Mouse (Mus musculus): Measurements from ENCODE around the gene Lyrm4. TPM values are rescaled to one million over a fixed set of nuclear protein-coding genes. Genes with fewer than 3 reads are reported as not detected.
A peak's percentile ranks its signal among the peaks of the same experiment; 100 is the strongest.

The Lyrm4 gene
- total and polyA plus RNA-seq, 3 experiments: 10.9 to 27.0 (median 26.3) TPM

GRCm38 (mm10) chr13:35940934-35941333 lies 176.4 kb downstream of the Lyrm4 start (continued):
- TF ChIP-seq SIN3A (IDR thresholded peaks at IDR 0.05; ENCODE audit: low read length) (peak; percentile 37; the same call in 1 of the 2 replicates), PAX5 (IDR thresholded peaks at IDR 0.05; ENCODE audit: low read length) (no peak), KAT2A (IDR thresholded peaks at IDR 0.05; ENCODE audit: insufficient replicate concordance, low read length) (no peak), SMC3 (IDR thresholded peaks at IDR 0.05; ENCODE audit: low read depth, low read length) (no peak), GABPA (IDR thresholded peaks at IDR 0.05; ENCODE audit: insufficient replicate concordance, low read depth, low read length) (no peak)

- TF ChIP-seq ZKSCAN1 (IDR thresholded peaks at IDR 0.05; ENCODE audit: borderline replicate concordance, low read depth, low read length) (no peak), ZNF384 (IDR thresholded peaks at IDR 0.05; ENCODE audit: low read depth, low read length) (peak; percentile 47; the same call in 1 of the 2 replicates), RAD21 (IDR thresholded peaks at IDR 0.05; ENCODE audit: low read depth, low read length) (no peak), JUND (conservative IDR thresholded peaks at IDR 0.05; ENCODE audit: low read depth, low read length) (no peak), CHD1 (IDR thresholded peaks at IDR 0.05; ENCODE audit: low read depth, low read length) (no peak)
- Histone ChIP-seq H3K9ac (ENCODE audit: insufficient read depth, low read depth) (no peak overlapping the region), H3K27ac (ENCODE audit: insufficient read depth, low read depth) (no peak overlapping the region), H3K4me1 (ENCODE audit: control insufficient read depth in 1 of 2, insufficient read depth in 2 of 2) (peaks cover 3 to 36% of the 10 kb centered on the region in 2 experiments; a peak in 2 of 4 replicates), H3K9me3 (replicated peaks; ENCODE audit: low read length) (peaks cover 1% of the 10 kb centered on the region), H3K27me3 (replicated peaks) (no peaks in the 10 kb centered on the region), H3K36me3 (replicated peaks in 1 of 2; ENCODE audit: control insufficient read depth in 1 of 2, insufficient read depth in 1 of 2, low read length in 1 of 2) (peaks cover 0 to 1% of the 10 kb centered on the region in 2 experiments), H3K4me3 (replicated peaks in 1 of 3; ENCODE audit: low read depth in 2 of 3, low read length in 2 of 3, poor library complexity in 1 of 3) (no peak overlapping the region), H3K4me2 (ENCODE audit: insufficient read depth, low read depth, poor library complexity, severe bottlenecking) (peak overlapping the region; percentile 64; the same call in 1 of the 2 replicates), H3K79me2 (replicated peaks; ENCODE audit: control insufficient read depth, extremely low read depth, insufficient read depth, poor library complexity, severe bottlenecking) (no peaks in the 10 kb centered on the region)
- dilution Hi-C loops (cut with MboI; ENCODE audit: extremely low pct_ligation_motif_present, extremely low pct_unique_long_range_greater_than_20kb, low sequenced_read_pairs): no loop called here
- in situ Hi-C loops (cut with MboI; ENCODE audit: low pct_ligation_motif_present, low pct_unique_long_range_greater_than_20kb, low sequenced_read_pairs): loop anchor here (5.0 to 25.0 kb wide), 2 partner anchors 158 to 903 kb away; partner anchors contain the start of gene Eci2
- no peak for DNase-seq (ENCODE audit: extremely low read depth)
Measured at GRCm38 (mm10) chr13:35939871-35940665, 177.3 kb downstream of the Lyrm4 start.

GRCm38 (mm10) chr13:35937991-35938390 lies 179.3 kb downstream of the Lyrm4 start:
- no peak for TF ChIP-seq CTCF (conservative IDR thresholded peaks at IDR 0.05 in 1 of 2, IDR thresholded peaks at IDR 0.05 in 1 of 2; ENCODE audit: low read depth in 2 of 2, low read length in 2 of 2)
- TF ChIP-seq NRF1 (IDR thresholded peaks at IDR 0.05; ENCODE audit: low read depth, low read length): no peak
- TF ChIP-seq USF1 (IDR thresholded peaks at IDR 0.05; ENCODE audit: low read depth, low read length): no peak
- TF ChIP-seq BHLHE40 (IDR thresholded peaks at IDR 0.05; ENCODE audit: low read depth, low read length): no peak
- TF ChIP-seq CHD1 (IDR thresholded peaks at IDR 0.05; ENCODE audit: low read depth, low read length): no peak
- TF ChIP-seq GABPA (IDR thresholded peaks at IDR 0.05; ENCODE audit: insufficient replicate concordance, low read depth, low read length): no peak
- TF ChIP-seq ZNF384 (IDR thresholded peaks at IDR 0.05; ENCODE audit: low read depth, low read length): no peak
- Histone ChIP-seq H3K4me1 (ENCODE audit: control insufficient read depth in 1 of 2, insufficient read depth in 2 of 2) (peaks cover 3 to 33% of the 10 kb centered on the region in 2 experiments; a peak in 2 of 4 replicates), H3K36me3 (replicated peaks in 1 of 2; ENCODE audit: control insufficient read depth in 1 of 2, insufficient read depth in 1 of 2, low read length in 1 of 2) (no peaks in the 10 kb centered on the region), H3K9ac (ENCODE audit: insufficient read depth, low read depth) (no peak overlapping the region), H3K79me2 (replicated peaks; ENCODE audit: control insufficient read depth, extremely low read depth, insufficient read depth, poor library complexity, severe bottlenecking) (no peaks in the 10 kb centered on the region), H3K27me3 (replicated peaks) (no peaks in the 10 kb centered on the region), H3K9me3 (replicated peaks; ENCODE audit: low read length) (peaks cover 5% of the 10 kb centered on the region), H3K27ac (ENCODE audit: insufficient read depth, low read depth) (no peak overlapping the region), H3K4me2 (ENCODE audit: insufficient read depth, low read depth, poor library complexity, severe bottlenecking) (no peak overlapping the region), H3K4me3 (replicated peaks in 1 of 3; ENCODE audit: low read depth in 2 of 3, low read length in 2 of 3, poor library complexity in 1 of 3) (no peak overlapping the region)
- dilution Hi-C loops (cut with MboI; ENCODE audit: extremely low pct_ligation_motif_present, extremely low pct_unique_long_range_greater_than_20kb, low sequenced_read_pairs): no loop called here
- in situ Hi-C loops (cut with MboI; ENCODE audit: low pct_ligation_motif_present, low pct_unique_long_range_greater_than_20kb, low sequenced_read_pairs): loop anchor here (25.0 kb wide), 1 partner anchor 901 kb away; the partner anchor contains the start of gene Eci2
- no peak for DNase-seq (ENCODE audit: extremely low read depth)

Other genes starting within 250 kb of the Lyrm4 start
- gene Rpp40, start 211.2 kb downstream of the Lyrm4 start, total RNA-seq (2012; rRNA removed): 44.6 and 56.0 TPM in 2 replicates
- 77.4 and 95.6 TPM in 2 replicates for gene Rpp40, start 211.2 kb downstream of the Lyrm4 start, total RNA-seq (2014; rRNA removed)
- gene Rpp40, start 211.2 kb downstream of the Lyrm4 start, polyA plus RNA-seq (2012; ENCODE audit: insufficient read length, low read depth): 63.5 and 67.2 TPM in 2 replicates
- gene Ppp1r3g, start 158.7 kb downstream of the Lyrm4 start, total RNA-seq (2012; rRNA removed): 0.38 TPM in 1 of 2 replicates, not detected in the other
- 0.09 TPM in 1 of 2 replicates, not detected in the other for gene Ppp1r3g, start 158.7 kb downstream of the Lyrm4 start, total RNA-seq (2014; rRNA removed)
- 0.13 and 0.16 TPM in 2 replicates for gene Ppp1r3g, start 158.7 kb downstream of the Lyrm4 start, polyA plus RNA-seq (2012; ENCODE audit: insufficient read length, low read depth)
- gene Fars2, start 114 bp downstream of the Lyrm4 start, total RNA-seq (2012; rRNA removed): 36.9 and 46.4 TPM in 2 replicates
- 29.8 and 30.2 TPM in 2 replicates for gene Fars2, start 114 bp downstream of the Lyrm4 start, total RNA-seq (2014; rRNA removed)
- 38.3 and 47.7 TPM in 2 replicates for gene Fars2, start 114 bp downstream of the Lyrm4 start, polyA plus RNA-seq (2012; ENCODE audit: insufficient read length, low read depth)